Mouse (Mus musculus) v-Abl transformed pro-B cells (cell line): ENCODE measurements around the gene Gm12184.
"Not testable (repeated sequence)": the region's sequence is repeated elsewhere in the genome, so short reads cannot be mapped to it uniquely, and the experiment has no call there.

ENCODE experiments used
- in situ Hi-C, 2 experiments: fragments of 400-800 bp; cut with MboI; formaldehyde crosslinking; loops; one replicate each; pipeline ENCODE4 v1.15.1; 2025; ENCODE audit not compliant: unreplicated experiment in 2 of 2

Gm12184 gene

GRCm38 (mm10) chr11:48851270-48851995 lies 25.0 kb upstream of the Gm12184 start:
- in situ Hi-C loops = loop anchor here in 1 of 2 experiments (25.0 kb wide), 1 partner anchor 561 kb away; the partner anchor contains the start of gene Olfr1389

- in situ Hi-C loops = loop anchor here in 1 of 2 experiments (25.0 kb wide), 1 partner anchor 562 kb away; the partner anchor contains the start of gene Olfr1389
These were observed 23.8 kb upstream of the Gm12184 start for GRCm38 (mm10) chr11:48850240-48850639.

- in situ Hi-C loops = no loop called here
These were observed 20.4 kb upstream of the Gm12184 start for GRCm38 (mm10) chr11:48846881-48847280.

GRCm38 (mm10) chr11:48846362-48846761 lies 19.9 kb upstream of the Gm12184 start:
- in situ Hi-C loops = not testable (repeated sequence)

GRCm38 (mm10) chr11:48845244-48845815 lies 18.9 kb upstream of the Gm12184 start:
- in situ Hi-C loops = no loop called here

GRCm38 (mm10) chr11:48844309-48844708 lies 17.9 kb upstream of the Gm12184 start:
- in situ Hi-C loops = no loop called here

- in situ Hi-C loops = no loop called here
These were observed 16.7 kb upstream of the Gm12184 start for GRCm38 (mm10) chr11:48843202-48843601.

GRCm38 (mm10) chr11:48842378-48842792 lies 15.9 kb upstream of the Gm12184 start:
- in situ Hi-C loops = no loop called here

GRCm38 (mm10) chr11:48841213-48841612 lies 14.8 kb upstream of the Gm12184 start:
- in situ Hi-C loops = no loop called here

- in situ Hi-C loops = no loop called here
These were observed 14.3 kb upstream of the Gm12184 start for GRCm38 (mm10) chr11:48840805-48841204.

GRCm38 (mm10) chr11:48838879-48839680 lies 12.6 kb upstream of the Gm12184 start:
- in situ Hi-C loops = no loop called here

GRCm38 (mm10) chr11:48838181-48838797 lies 11.8 kb upstream of the Gm12184 start:
- in situ Hi-C loops = no loop called here

- in situ Hi-C loops = no loop called here
These were observed 11.1 kb upstream of the Gm12184 start for GRCm38 (mm10) chr11:48837310-48838180.

GRCm38 (mm10) chr11:48836990-48837309 lies 10.5 kb upstream of the Gm12184 start:
- in situ Hi-C loops = no loop called here

- in situ Hi-C loops = no loop called here
These were observed 9.5 kb upstream of the Gm12184 start for GRCm38 (mm10) chr11:48835923-48836322.

GRCm38 (mm10) chr11:48833731-48834639 lies 7.5 kb upstream of the Gm12184 start:
- in situ Hi-C loops = no loop called here

GRCm38 (mm10) chr11:48833078-48833730 lies 6.7 kb upstream of the Gm12184 start:
- in situ Hi-C loops = no loop called here

GRCm38 (mm10) chr11:48831273-48831672 lies 4.8 kb upstream of the Gm12184 start:
- in situ Hi-C loops = no loop called here

- in situ Hi-C loops = no loop called here
These were observed 3.8 kb upstream of the Gm12184 start for GRCm38 (mm10) chr11:48830279-48830678.
